Mouse (Mus musculus): Measurements from ENCODE around the gene Rnf144a. TPM values are rescaled to one million over a fixed set of nuclear protein-coding genes. Genes with fewer than 3 reads are reported as not detected.
"Not testable (repeated sequence)": the region's sequence is repeated elsewhere in the genome, so short reads cannot be mapped to it uniquely, and the experiment has no call there.

The Rnf144a gene
- polyA plus RNA-seq, 1 experiment from 2014 or later = 49.5 TPM

- no peak for ATAC-seq (ENCODE audit: low read depth)
- Histone ChIP-seq H3K27ac (ENCODE audit: low read length) (no peak overlapping the region), H3K9ac (ENCODE audit: low read length) (no peak overlapping the region), H3K27me3 (ENCODE audit: control insufficient read depth, insufficient read depth, low read depth, low read length) (no peaks in the 10 kb centered on the region), H3K4me1 (replicated peaks; ENCODE audit: control insufficient read depth, insufficient read depth, low read length) (no peaks in the 10 kb centered on the region), H3K4me2 (ENCODE audit: low read depth, low read length) (no peak overlapping the region), H3K36me3 (ENCODE audit: control insufficient read depth, insufficient read depth, low read length) (peaks cover 12% of the 10 kb centered on the region), H3K9me3 (ENCODE audit: control insufficient read depth, low read length) (no peaks in the 10 kb centered on the region), H3K4me3 (ENCODE audit: low read length) (no peak overlapping the region)
- 74% methylated on average over 6 of the region's 6 CpGs for WGBS
These were observed 85.9 kb downstream of the Rnf144a start for GRCm38 (mm10) chr12:26329031-26329675.

DNA sequence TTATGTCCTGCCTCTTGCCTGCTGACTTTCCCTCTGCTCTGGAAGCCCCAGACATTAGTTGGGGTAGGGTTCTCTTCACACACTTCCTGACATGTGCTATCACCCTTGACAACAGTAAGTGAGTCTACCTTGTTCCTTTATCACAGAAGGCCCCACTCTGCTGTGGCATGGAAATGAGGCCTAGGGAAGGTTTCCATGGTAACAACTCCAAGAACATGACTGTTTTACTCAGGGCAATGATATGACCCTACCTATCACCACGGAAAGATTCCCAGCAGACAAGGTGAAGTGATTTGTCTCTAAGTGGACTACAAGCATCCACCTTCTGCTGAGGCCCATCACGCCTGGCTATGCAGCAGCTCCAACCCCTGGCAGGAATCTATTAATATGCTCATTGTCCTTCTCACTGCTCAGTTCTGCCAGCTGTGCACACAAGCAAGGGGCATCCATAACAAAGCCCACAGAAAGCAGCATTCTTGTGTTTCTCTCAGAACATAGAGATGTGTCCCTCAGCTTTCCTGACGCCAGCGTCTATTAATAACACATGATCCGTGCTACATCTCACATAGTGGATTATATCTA is 91.2 kb downstream of the Rnf144a start:
- 84% methylated on average over 5 of the region's 5 CpGs for WGBS
- H3K36me3 ChIP-seq (ENCODE audit: control insufficient read depth, insufficient read depth, low read length) = peaks cover 32% of the 10 kb centered on the region

DNA sequence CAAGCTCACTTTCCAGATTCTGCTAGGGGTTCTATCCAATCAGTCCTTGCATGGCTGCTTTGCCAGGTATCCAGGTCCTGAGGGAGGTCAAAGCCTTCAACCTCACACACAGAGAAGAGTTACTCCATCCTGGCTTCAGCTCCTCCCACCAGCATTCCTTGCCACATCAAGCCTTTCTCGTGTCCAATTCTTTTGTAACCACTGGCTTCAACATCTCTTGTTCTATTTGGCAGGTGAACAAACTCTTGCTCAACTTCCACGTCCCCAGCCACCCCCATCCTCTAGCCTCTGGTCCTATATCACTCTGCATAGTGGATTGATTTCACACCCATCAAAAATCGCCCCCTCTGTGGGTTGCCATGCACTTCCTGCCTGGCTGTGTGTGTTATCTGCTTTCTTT is 98.8 kb downstream of the Rnf144a start:
- Histone ChIP-seq H3K4me1 (replicated peaks; ENCODE audit: control insufficient read depth, insufficient read depth, low read length) (no peaks in the 10 kb centered on the region), H3K27ac (ENCODE audit: low read length) (no peak overlapping the region), H3K4me3 (ENCODE audit: low read length) (no peak overlapping the region), H3K9me3 (ENCODE audit: control insufficient read depth, low read length) (no peaks in the 10 kb centered on the region), H3K4me2 (ENCODE audit: low read depth, low read length) (no peak overlapping the region), H3K36me3 (ENCODE audit: control insufficient read depth, insufficient read depth, low read length) (peaks cover 26% of the 10 kb centered on the region), H3K9ac (ENCODE audit: low read length) (no peak overlapping the region), H3K27me3 (ENCODE audit: control insufficient read depth, insufficient read depth, low read depth, low read length) (no peaks in the 10 kb centered on the region)
- peak; percentile 45; the same call in 1 of the 2 replicates for ATAC-seq (ENCODE audit: low read depth)
- 50% methylated on average over 3 of the region's 3 CpGs for WGBS

More for the DNA sequence above, 91.2 kb downstream of the Rnf144a start:
- Histone ChIP-seq H3K9me3 (ENCODE audit: control insufficient read depth, low read length) (no peaks in the 10 kb centered on the region), H3K4me1 (replicated peaks; ENCODE audit: control insufficient read depth, insufficient read depth, low read length) (no peaks in the 10 kb centered on the region), H3K4me3 (ENCODE audit: low read length) (no peak overlapping the region), H3K9ac (ENCODE audit: low read length) (no peak overlapping the region), H3K27ac (ENCODE audit: low read length) (no peak overlapping the region), H3K27me3 (ENCODE audit: control insufficient read depth, insufficient read depth, low read depth, low read length) (no peaks in the 10 kb centered on the region), H3K4me2 (ENCODE audit: low read depth, low read length) (no peak overlapping the region)
- no peak for ATAC-seq (ENCODE audit: low read depth)

DNA sequence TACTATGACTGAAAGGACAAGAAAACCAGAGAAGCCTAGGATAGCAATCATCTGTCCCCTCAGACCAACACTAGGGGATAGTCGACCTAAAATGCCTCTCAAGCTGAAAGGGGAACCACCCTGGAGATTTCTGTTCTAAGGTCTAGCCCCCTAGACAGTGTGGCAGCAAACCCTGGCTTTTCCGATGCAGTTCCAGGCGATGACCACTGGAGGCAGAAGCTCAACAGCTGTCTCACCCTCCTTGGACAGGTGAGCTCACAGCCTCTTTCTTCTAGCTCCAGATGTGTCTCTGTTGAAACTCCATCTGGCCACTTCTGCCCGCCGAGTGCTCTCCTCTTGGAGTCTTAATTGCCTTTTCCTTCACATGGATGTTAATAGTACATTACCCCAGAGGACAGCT is 100.1 kb downstream of the Rnf144a start:
- peaks cover 31% of the 10 kb centered on the region for H3K36me3 ChIP-seq (ENCODE audit: control insufficient read depth, insufficient read depth, low read length)
- no peak overlapping the region for H3K4me3 ChIP-seq (ENCODE audit: low read length)
- WGBS = 34% methylated on average over 5 of the region's 5 CpGs
- no peak overlapping the region for H3K9ac ChIP-seq (ENCODE audit: low read length)
- no peak overlapping the region for H3K4me2 ChIP-seq (ENCODE audit: low read depth, low read length)
- ATAC-seq (ENCODE audit: low read depth) = peak; percentile 37; the same call in 1 of the 2 replicates
- H3K27me3 ChIP-seq (ENCODE audit: control insufficient read depth, insufficient read depth, low read depth, low read length) = no peaks in the 10 kb centered on the region
- H3K27ac ChIP-seq (ENCODE audit: low read length) = no peak overlapping the region
- no peaks in the 10 kb centered on the region for H3K4me1 ChIP-seq (replicated peaks; ENCODE audit: control insufficient read depth, insufficient read depth, low read length)
- H3K9me3 ChIP-seq (ENCODE audit: control insufficient read depth, low read length) = no peaks in the 10 kb centered on the region

GRCm38 (mm10) chr12:26311548-26311947 is 103.5 kb downstream of the Rnf144a start:
- H3K9ac ChIP-seq (ENCODE audit: low read length) = no peak overlapping the region
- H3K27me3 ChIP-seq (ENCODE audit: control insufficient read depth, insufficient read depth, low read depth, low read length) = no peaks in the 10 kb centered on the region
- no peak overlapping the region for H3K4me2 ChIP-seq (ENCODE audit: low read depth, low read length)
- H3K27ac ChIP-seq (ENCODE audit: low read length) = no peak overlapping the region
- no peak overlapping the region for H3K4me3 ChIP-seq (ENCODE audit: low read length)
- peaks cover 21% of the 10 kb centered on the region for H3K36me3 ChIP-seq (ENCODE audit: control insufficient read depth, insufficient read depth, low read length)
- no peak for ATAC-seq (ENCODE audit: low read depth)
- H3K4me1 ChIP-seq (replicated peaks; ENCODE audit: control insufficient read depth, insufficient read depth, low read length) = no peaks in the 10 kb centered on the region
- H3K9me3 ChIP-seq (ENCODE audit: control insufficient read depth, low read length) = no peaks in the 10 kb centered on the region

- Histone ChIP-seq H3K27ac (ENCODE audit: low read length) (no peak overlapping the region), H3K4me1 (replicated peaks; ENCODE audit: control insufficient read depth, insufficient read depth, low read length) (no peaks in the 10 kb centered on the region), H3K9ac (ENCODE audit: low read length) (no peak overlapping the region), H3K36me3 (ENCODE audit: control insufficient read depth, insufficient read depth, low read length) (peaks cover 21% of the 10 kb centered on the region), H3K4me2 (ENCODE audit: low read depth, low read length) (no peak overlapping the region), H3K27me3 (ENCODE audit: control insufficient read depth, insufficient read depth, low read depth, low read length) (no peaks in the 10 kb centered on the region), H3K9me3 (ENCODE audit: control insufficient read depth, low read length) (no peaks in the 10 kb centered on the region), H3K4me3 (ENCODE audit: low read length) (no peak overlapping the region)
- 81% methylated on average over 11 of the region's 11 CpGs for WGBS
- no peak for ATAC-seq (ENCODE audit: low read depth)
These were observed 104.8 kb downstream of the Rnf144a start for GRCm38 (mm10) chr12:26310247-26310646.

DNA sequence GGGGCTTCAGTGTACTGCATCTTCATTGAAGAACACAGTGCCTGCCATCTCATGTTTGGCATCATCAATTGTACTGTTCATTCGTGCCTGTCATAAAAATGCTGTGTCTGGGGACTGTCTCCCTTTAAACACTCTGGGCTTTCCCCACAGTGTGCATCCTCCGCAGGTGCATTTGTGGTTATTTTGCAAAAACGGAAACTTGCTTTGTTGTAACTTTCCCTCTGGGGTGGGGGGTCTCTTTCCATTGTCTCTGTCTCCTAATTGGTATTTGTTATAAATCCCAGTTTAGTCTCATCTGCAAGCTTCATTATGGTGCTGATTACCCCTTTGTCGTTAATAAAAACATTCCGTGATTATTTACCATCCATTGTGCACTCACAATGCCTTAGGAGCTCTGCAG is 112.2 kb downstream of the Rnf144a start:
- Histone ChIP-seq H3K9me3 (ENCODE audit: control insufficient read depth, low read length) (no peaks in the 10 kb centered on the region), H3K4me2 (ENCODE audit: low read depth, low read length) (no peak overlapping the region), H3K27me3 (ENCODE audit: control insufficient read depth, insufficient read depth, low read depth, low read length) (no peaks in the 10 kb centered on the region), H3K4me3 (ENCODE audit: low read length) (no peak overlapping the region), H3K9ac (ENCODE audit: low read length) (no peak overlapping the region), H3K36me3 (ENCODE audit: control insufficient read depth, insufficient read depth, low read length) (no peaks in the 10 kb centered on the region; the same call in 1 of the 2 replicates), H3K4me1 (replicated peaks; ENCODE audit: control insufficient read depth, insufficient read depth, low read length) (no peaks in the 10 kb centered on the region), H3K27ac (ENCODE audit: low read length) (no peak overlapping the region)
- 86% methylated on average over 5 of the region's 5 CpGs for WGBS
- ATAC-seq (ENCODE audit: low read depth) = no peak

DNA sequence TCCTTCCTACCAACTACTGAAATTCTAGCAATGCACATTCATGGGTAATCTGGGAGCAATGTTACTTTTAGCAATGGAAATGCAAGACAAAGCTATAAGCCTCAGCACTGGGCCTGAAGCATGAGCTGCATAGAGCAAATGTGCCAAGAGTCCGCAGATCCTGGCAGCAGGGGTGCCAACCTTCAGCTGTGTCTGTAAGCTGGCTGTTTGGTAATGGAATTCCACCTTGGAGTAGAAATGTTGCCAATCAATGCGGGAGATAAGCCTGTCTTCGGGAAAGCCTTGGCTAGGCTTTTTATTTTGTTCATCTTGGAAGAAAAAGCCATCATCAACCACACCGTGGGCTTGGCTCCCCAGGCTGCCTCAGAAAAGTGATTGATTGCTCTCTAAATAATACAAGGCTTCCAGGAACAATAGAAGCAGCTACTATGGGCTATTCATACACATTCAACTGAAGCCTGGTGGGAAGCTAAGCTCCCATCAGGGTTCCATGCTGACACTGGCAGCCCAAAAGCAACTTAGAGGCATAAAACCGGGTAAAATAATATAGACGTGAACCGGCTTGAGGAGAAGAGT is 115.5 kb downstream of the Rnf144a start:
- WGBS = 64% methylated on average over 7 of the region's 7 CpGs

GRCm38 (mm10) chr12:26295995-26296394 is 119.1 kb downstream of the Rnf144a start:
- H3K36me3 ChIP-seq (ENCODE audit: control insufficient read depth, insufficient read depth, low read length); H3K4me1 ChIP-seq (replicated peaks; ENCODE audit: control insufficient read depth, insufficient read depth, low read length); H3K27me3 ChIP-seq (ENCODE audit: control insufficient read depth, insufficient read depth, low read depth, low read length); H3K9ac ChIP-seq (ENCODE audit: low read length); H3K4me3 ChIP-seq (ENCODE audit: low read length); ATAC-seq (ENCODE audit: low read depth); H3K9me3 ChIP-seq (ENCODE audit: control insufficient read depth, low read length); H3K27ac ChIP-seq (ENCODE audit: low read length); H3K4me2 ChIP-seq (ENCODE audit: low read depth, low read length): not testable (repeated sequence)
- WGBS = 0% methylated on average over 1 of the region's 1 CpGs

More for the DNA sequence above, 115.5 kb downstream of the Rnf144a start:
- H3K9me3 ChIP-seq (ENCODE audit: control insufficient read depth, low read length) = no peaks in the 10 kb centered on the region
- no peak for ATAC-seq (ENCODE audit: low read depth)
- no peak overlapping the region for H3K9ac ChIP-seq (ENCODE audit: low read length)
- H3K27ac ChIP-seq (ENCODE audit: low read length) = no peak overlapping the region
- no peaks in the 10 kb centered on the region for H3K27me3 ChIP-seq (ENCODE audit: control insufficient read depth, insufficient read depth, low read depth, low read length)
- H3K4me2 ChIP-seq (ENCODE audit: low read depth, low read length) = no peak overlapping the region
- no peak overlapping the region for H3K4me3 ChIP-seq (ENCODE audit: low read length)
- H3K4me1 ChIP-seq (replicated peaks; ENCODE audit: control insufficient read depth, insufficient read depth, low read length) = no peaks in the 10 kb centered on the region
- H3K36me3 ChIP-seq (ENCODE audit: control insufficient read depth, insufficient read depth, low read length) = no peaks in the 10 kb centered on the region
